Mouse (Mus musculus): ENCODE data around the gene Gm20517. TPM values are rescaled to one million over a fixed set of nuclear protein-coding genes. Genes with fewer than 3 reads are reported as not detected.

The Gm20517 gene
- polyA plus RNA-seq, 1 experiment from 2014 or later, result 1.1 TPM

DNA sequence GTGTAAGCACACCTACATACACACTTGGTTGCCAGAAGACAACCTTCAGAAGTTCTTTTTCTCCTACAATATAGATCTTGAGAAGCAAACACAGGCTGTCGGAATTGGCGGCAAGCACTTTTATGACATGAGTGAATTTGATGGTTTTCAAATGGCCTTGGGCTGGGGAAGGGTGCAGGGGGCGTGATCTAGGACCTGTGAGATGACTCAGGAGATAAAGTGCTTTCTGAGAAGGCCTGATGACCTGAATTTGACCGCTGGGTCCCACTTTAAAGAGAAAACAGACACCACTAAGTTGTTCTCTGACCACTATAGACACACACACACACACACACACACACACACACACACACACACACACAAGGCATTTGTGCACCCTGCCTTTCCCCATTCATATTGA, 30.4 kb upstream of the Gm20517 start:
- H3K27me3 ChIP-seq (ENCODE audit: control insufficient read depth, insufficient read depth, low read length), result no peaks in the 10 kb centered on the region
- TF ChIP-seq EP300 (optimal IDR thresholded peaks at IDR 0.05) (no peak), CTCF (IDR thresholded peaks at IDR 0.05; ENCODE audit: low read depth) (no peak)
- DNase-seq (ENCODE audit: low spot score), result no peak
- no peak overlapping the region for H3K4me3 ChIP-seq (ENCODE audit: low read depth, low read length)
- 92% methylated on average over 4 of the region's 4 CpGs for WGBS
- H3K9ac ChIP-seq (ENCODE audit: low read length), result no peak overlapping the region
- no peaks in the 10 kb centered on the region for H3K36me3 ChIP-seq (ENCODE audit: control insufficient read depth, insufficient read depth, low read length)
- no peak overlapping the region for H3K4me2 ChIP-seq (replicated peaks; ENCODE audit: low read depth)
- no peaks in the 10 kb centered on the region for H3K4me1 ChIP-seq (replicated peaks; ENCODE audit: control insufficient read depth, insufficient read depth)
- H3K9me3 ChIP-seq (ENCODE audit: control insufficient read depth, low read length), result no peaks in the 10 kb centered on the region
- H3K27ac ChIP-seq (replicated peaks), result no peak overlapping the region
- ATAC-seq (ENCODE audit: low FRiP score, low TSS enrichment), result no peak

DNA sequence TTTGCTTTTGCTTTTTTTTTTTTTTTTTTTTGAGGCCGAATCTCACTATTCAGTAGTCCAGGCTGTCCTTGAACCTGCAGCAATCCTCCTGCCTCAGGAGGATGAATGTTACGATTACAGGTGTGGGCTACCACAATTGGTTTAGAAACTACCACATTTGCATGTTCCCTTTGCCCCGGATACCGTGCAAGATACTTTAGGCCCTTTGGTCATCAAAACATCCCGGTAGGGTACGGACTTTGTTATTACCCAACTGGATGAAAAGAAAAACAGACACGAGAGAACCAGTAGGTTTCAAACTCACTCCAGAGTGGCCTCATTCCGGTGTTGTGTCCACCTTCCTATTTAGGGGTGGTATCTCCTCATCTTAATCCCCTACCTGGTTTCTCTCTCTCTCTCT, 22.9 kb upstream of the Gm20517 start:
- H3K9me3 ChIP-seq (ENCODE audit: control insufficient read depth, low read length), result no peaks in the 10 kb centered on the region
- H3K27ac ChIP-seq (replicated peaks), result no peak overlapping the region
- H3K4me3 ChIP-seq (ENCODE audit: low read depth, low read length), result no peak overlapping the region
- H3K4me2 ChIP-seq (replicated peaks; ENCODE audit: low read depth), result no peak overlapping the region
- H3K4me1 ChIP-seq (replicated peaks; ENCODE audit: control insufficient read depth, insufficient read depth), result no peaks in the 10 kb centered on the region
- no peak for ATAC-seq (ENCODE audit: low FRiP score, low TSS enrichment)
- H3K27me3 ChIP-seq (ENCODE audit: control insufficient read depth, insufficient read depth, low read length), result no peaks in the 10 kb centered on the region
- DNase-seq (ENCODE audit: low spot score), result no peak
- H3K9ac ChIP-seq (ENCODE audit: low read length), result no peak overlapping the region
- WGBS, result 80% methylated on average over 8 of the region's 8 CpGs
- H3K36me3 ChIP-seq (ENCODE audit: control insufficient read depth, insufficient read depth, low read length), result no peaks in the 10 kb centered on the region
- TF ChIP-seq CTCF (IDR thresholded peaks at IDR 0.05; ENCODE audit: low read depth), result no peak
- TF ChIP-seq EP300 (optimal IDR thresholded peaks at IDR 0.05), result no peak

DNA sequence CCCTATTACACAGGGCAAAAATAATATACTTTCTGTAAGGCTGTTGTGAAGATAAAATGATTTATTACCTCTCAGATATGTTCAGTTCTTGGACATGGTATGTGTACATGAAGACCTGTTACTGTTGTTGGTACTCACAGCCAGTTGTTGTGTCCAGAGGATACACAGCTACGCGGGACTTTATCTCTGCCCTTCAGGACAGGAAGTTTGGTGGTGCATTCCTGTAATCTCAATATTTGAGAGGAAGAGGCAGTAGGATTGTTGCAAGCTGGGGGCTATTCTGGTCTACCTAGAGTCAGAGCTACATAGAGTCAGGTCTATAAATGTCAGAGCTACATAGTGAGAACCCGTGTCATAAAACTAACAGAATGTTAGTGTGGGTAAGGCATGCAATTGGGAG, 20.3 kb upstream of the Gm20517 start:
- ATAC-seq (ENCODE audit: low FRiP score, low TSS enrichment), result no peak
- no peak overlapping the region for H3K4me2 ChIP-seq (replicated peaks; ENCODE audit: low read depth)
- H3K27me3 ChIP-seq (ENCODE audit: control insufficient read depth, insufficient read depth, low read length), result no peaks in the 10 kb centered on the region
- 0 out of 2 replicates have a peak, but pooled peaks cover under 1% of the 10 kb centered on the region for H3K4me1 ChIP-seq (replicated peaks; ENCODE audit: control insufficient read depth, insufficient read depth)
- H3K27ac ChIP-seq (replicated peaks), result no peak overlapping the region
- no peak overlapping the region for H3K4me3 ChIP-seq (ENCODE audit: low read depth, low read length)
- no peak for TF ChIP-seq CTCF (IDR thresholded peaks at IDR 0.05; ENCODE audit: low read depth)
- no peak for TF ChIP-seq EP300 (optimal IDR thresholded peaks at IDR 0.05)
- no peaks in the 10 kb centered on the region for H3K9me3 ChIP-seq (ENCODE audit: control insufficient read depth, low read length)
- no peak overlapping the region for H3K9ac ChIP-seq (ENCODE audit: low read length)
- DNase-seq (ENCODE audit: low spot score), result no peak
- 76% methylated on average over 3 of the region's 3 CpGs for WGBS
- H3K36me3 ChIP-seq (ENCODE audit: control insufficient read depth, insufficient read depth, low read length), result no peaks in the 10 kb centered on the region

DNA sequence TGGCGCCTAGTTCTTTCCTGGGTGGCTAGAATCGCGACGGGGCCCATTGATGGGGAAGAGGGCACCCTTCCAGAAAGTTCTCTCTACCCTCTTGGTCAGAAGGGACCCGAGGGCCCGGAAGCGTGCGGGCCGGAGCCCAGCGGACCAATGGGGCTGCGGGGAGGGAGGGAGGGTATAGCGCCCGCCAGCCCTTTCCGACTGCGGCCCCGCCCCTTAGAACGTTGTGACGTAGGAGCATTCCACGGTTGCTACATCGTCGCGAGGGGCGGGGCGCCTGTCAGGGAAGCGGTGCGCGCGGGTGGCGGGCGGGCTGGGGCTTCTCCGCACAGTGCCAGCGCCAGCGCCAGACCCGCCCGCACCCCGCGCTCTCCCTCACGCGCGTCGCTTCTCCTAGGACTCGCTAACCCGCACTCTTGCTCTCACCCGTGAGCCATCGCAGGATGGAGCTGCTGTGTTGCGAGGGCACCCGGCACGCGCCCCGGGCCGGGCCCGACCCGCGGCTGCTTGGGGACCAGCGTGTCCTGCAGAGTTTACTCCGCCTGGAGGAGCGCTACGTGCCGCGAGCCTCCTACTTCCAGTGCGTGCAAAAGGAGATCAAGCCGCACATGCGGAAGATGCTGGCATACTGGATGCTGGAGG, 18.1 kb upstream of the Gm20517 start:
- peak; percentile 95 for DNase-seq (ENCODE audit: low spot score)
- H3K9me3 ChIP-seq (ENCODE audit: control insufficient read depth, low read length), result no peaks in the 10 kb centered on the region
- TF ChIP-seq CTCF (IDR thresholded peaks at IDR 0.05; ENCODE audit: low read depth), result 0 out of 2 replicates have a peak, but pooled peaks have one; percentile 6
- TF ChIP-seq EP300 (optimal IDR thresholded peaks at IDR 0.05), result no peak
- peak overlapping the region; percentile 87 for H3K4me2 ChIP-seq (replicated peaks; ENCODE audit: low read depth)
- H3K27me3 ChIP-seq (ENCODE audit: control insufficient read depth, insufficient read depth, low read length), result no peaks in the 10 kb centered on the region
- peak overlapping the region; percentile 95 for H3K27ac ChIP-seq (replicated peaks)
- peaks cover 14% of the 10 kb centered on the region; the same call in 1 of the 2 replicates for H3K4me1 ChIP-seq (replicated peaks; ENCODE audit: control insufficient read depth, insufficient read depth)
- under 1% methylated on average over 62 of the region's 63 CpGs for WGBS
- peak overlapping the region; percentile 79 for H3K4me3 ChIP-seq (ENCODE audit: low read depth, low read length)
- peaks cover 4% of the 10 kb centered on the region; the same call in 1 of the 2 replicates for H3K36me3 ChIP-seq (ENCODE audit: control insufficient read depth, insufficient read depth, low read length)
- H3K9ac ChIP-seq (ENCODE audit: low read length), result peak overlapping the region; percentile 83
- peak; percentile 90 for ATAC-seq (ENCODE audit: low FRiP score, low TSS enrichment)

DNA sequence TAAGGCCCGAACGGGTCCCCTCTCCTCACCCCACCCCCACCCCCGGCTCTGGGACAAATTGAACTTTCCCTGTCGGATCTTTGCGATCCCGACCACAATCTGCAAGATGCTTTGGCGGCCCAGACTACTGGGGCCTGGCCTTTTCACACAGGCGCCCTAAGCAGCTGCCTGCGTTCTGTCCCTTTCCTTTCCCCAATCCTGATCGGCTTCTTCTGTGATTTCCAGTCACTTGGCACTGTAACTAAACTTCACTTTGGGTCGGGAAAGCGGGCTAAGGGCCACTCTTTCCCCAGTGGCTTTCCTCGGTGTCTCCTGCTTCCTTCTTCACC, 17.6 kb upstream of the Gm20517 start:
- peaks cover 4% of the 10 kb centered on the region; the same call in 1 of the 2 replicates for H3K36me3 ChIP-seq (ENCODE audit: control insufficient read depth, insufficient read depth, low read length)
- H3K4me3 ChIP-seq (ENCODE audit: low read depth, low read length), result peak overlapping the region; percentile 79
- no peak for TF ChIP-seq EP300 (optimal IDR thresholded peaks at IDR 0.05)
- no peak for TF ChIP-seq CTCF (IDR thresholded peaks at IDR 0.05; ENCODE audit: low read depth)
- no peaks in the 10 kb centered on the region for H3K9me3 ChIP-seq (ENCODE audit: control insufficient read depth, low read length)
- H3K9ac ChIP-seq (ENCODE audit: low read length), result peak overlapping the region; percentile 83
- H3K27me3 ChIP-seq (ENCODE audit: control insufficient read depth, insufficient read depth, low read length), result no peaks in the 10 kb centered on the region
- peak overlapping the region; percentile 87 for H3K4me2 ChIP-seq (replicated peaks; ENCODE audit: low read depth)
- ATAC-seq (ENCODE audit: low FRiP score, low TSS enrichment) (no peak), DNase-seq (ENCODE audit: low spot score) (no peak)
- H3K4me1 ChIP-seq (replicated peaks; ENCODE audit: control insufficient read depth, insufficient read depth), result peaks cover 14% of the 10 kb centered on the region; the same call in 1 of the 2 replicates
- peak overlapping the region; percentile 95 for H3K27ac ChIP-seq (replicated peaks)
- 0% methylated on average over 13 of the region's 13 CpGs for WGBS

DNA sequence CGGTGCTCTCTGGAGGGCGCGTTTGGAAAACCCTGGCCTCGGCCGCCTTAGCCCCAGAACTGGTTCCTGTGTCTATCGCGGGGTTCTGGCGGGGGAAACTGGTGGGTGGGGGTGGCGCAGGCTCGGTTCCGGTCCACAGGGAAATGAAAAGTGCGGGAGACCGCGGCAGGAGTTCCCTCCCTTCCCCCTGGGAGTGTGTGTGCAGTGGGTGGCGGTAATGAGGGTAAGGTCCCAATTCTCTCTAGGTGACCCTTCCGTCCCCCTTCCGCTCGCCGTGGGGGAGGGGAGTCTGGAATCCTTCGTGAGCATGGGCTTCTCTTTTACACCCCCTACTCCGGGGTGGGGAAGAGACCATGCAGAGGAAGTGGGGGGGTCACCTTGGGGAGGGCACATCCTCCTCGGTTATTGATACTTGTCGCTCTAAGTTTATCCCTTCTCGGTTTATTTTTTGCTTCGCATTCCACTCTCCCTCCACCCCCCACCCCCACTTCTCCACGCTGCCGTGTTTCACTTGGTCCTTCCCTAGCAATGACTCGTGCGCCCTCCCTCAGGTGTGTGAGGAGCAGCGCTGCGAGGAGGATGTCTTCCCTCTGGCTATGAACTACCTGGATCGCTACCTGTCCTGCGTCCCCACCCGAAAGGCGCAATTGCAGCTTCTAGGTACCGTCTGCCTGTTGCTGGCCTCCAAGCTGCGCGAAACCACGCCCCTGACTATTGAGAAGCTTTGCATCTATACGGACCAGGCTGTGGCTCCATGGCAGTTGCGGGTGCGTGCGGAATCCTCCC, 17.0 kb upstream of the Gm20517 start:
- no peaks in the 10 kb centered on the region for H3K9me3 ChIP-seq (ENCODE audit: control insufficient read depth, low read length)
- H3K27ac ChIP-seq (replicated peaks), result peak overlapping the region; percentile 95
- H3K4me2 ChIP-seq (replicated peaks; ENCODE audit: low read depth), result peak overlapping the region; percentile 87
- H3K36me3 ChIP-seq (ENCODE audit: control insufficient read depth, insufficient read depth, low read length), result peaks cover 4% of the 10 kb centered on the region; the same call in 1 of the 2 replicates
- ATAC-seq (ENCODE audit: low FRiP score, low TSS enrichment) (no peak), DNase-seq (ENCODE audit: low spot score) (peak; percentile 41)
- peaks cover 14% of the 10 kb centered on the region; the same call in 1 of the 2 replicates for H3K4me1 ChIP-seq (replicated peaks; ENCODE audit: control insufficient read depth, insufficient read depth)
- H3K4me3 ChIP-seq (ENCODE audit: low read depth, low read length), result peak overlapping the region; percentile 79
- under 1% methylated on average over 41 of the region's 43 CpGs for WGBS
- peak overlapping the region; percentile 83 for H3K9ac ChIP-seq (ENCODE audit: low read length)
- 0 out of 2 replicates have a peak, but pooled peaks have one; percentile 7 for TF ChIP-seq CTCF (IDR thresholded peaks at IDR 0.05; ENCODE audit: low read depth)
- TF ChIP-seq EP300 (optimal IDR thresholded peaks at IDR 0.05), result no peak
- H3K27me3 ChIP-seq (ENCODE audit: control insufficient read depth, insufficient read depth, low read length), result no peaks in the 10 kb centered on the region

Data from stomach, postnatal 0 days (tissue).